Mouse (Mus musculus): ENCODE data around the gene Sgk2.

- TF ChIP-seq CTCF (IDR thresholded peaks at IDR 0.05; ENCODE audit: low read depth) (no peak), EP300 (IDR thresholded peaks at IDR 0.05; ENCODE audit: low read depth) (no peak)
Observed at GRCm38 (mm10) chr2:162946964-162947363, 40.2 kb upstream of the Sgk2 start.
